Mouse (Mus musculus) left cerebral cortex, postnatal 4 days (tissue): ENCODE data around the gene Insl5. TPM values are rescaled to one million over a fixed set of nuclear protein-coding genes. Genes with fewer than 3 reads are reported as not detected.

ENCODE experiments used
- total RNA-seq, 2 experiments: library from RNA; stranded (reverse); gene quantifications; 2 replicates each; pipeline ENCODE4 v1.2.3; 2021

The Insl5 gene
- total RNA-seq, 2 experiments from 2014 or later, result not detected

Other genes with a start within 250 kb of the Insl5 start
- gene Tctex1d1, start 48.2 kb downstream of the Insl5 start, total RNA-seq, result 1 to 10 TPM; 1.0 to 1.4 TPM
- 10 to 100 TPM; 49.1 to 59.0 TPM for gene Mier1, start 87.5 kb upstream of the Insl5 start, total RNA-seq
- 10 to 100 TPM; 10.9 TPM for gene Wdr78, start 87.7 kb upstream of the Insl5 start, total RNA-seq
- gene Slc35d1, start 188.3 kb upstream of the Insl5 start, total RNA-seq, result 10 to 100 TPM; 10.2 to 10.9 TPM